Mouse (Mus musculus): ENCODE data around the gene Ccdc88a.

GRCm38 (mm10) chr11:29345673-29346286, 27.7 kb upstream of the Ccdc88a start:
- TF ChIP-seq CTCF (conservative IDR thresholded peaks at IDR 0.05; ENCODE audit: low read length), result no peak
- no peak for TF ChIP-seq POU5F1 (IDR thresholded peaks at IDR 0.05; ENCODE audit: borderline replicate concordance, low read length)
- TF ChIP-seq NANOG (IDR thresholded peaks at IDR 0.05; ENCODE audit: borderline replicate concordance, low read length), result no peak
